Mouse (Mus musculus) forebrain, embryonic 16.5 days (tissue): ENCODE measurements around the gene Wsb2. TPM values are rescaled to one million over a fixed set of nuclear protein-coding genes. Genes with fewer than 3 reads are reported as not detected.

Source experiments
- ATAC-seq: fragments of 200-750 bp; cut with Nextera tagmentation; 2 replicates; pipeline ENCODE4 v1.8.0; 2017; ENCODE audit warnings: mild to moderate bottlenecking, moderate library complexity
- H3K27ac ChIP-seq: fragments of 300-500 bp; sonication (generic); 2 replicates; pipeline ENCODE4 v1.5.1; 2014; ENCODE audit warnings: low read length, control low read depth
- H3K27me3 ChIP-seq: fragments of 300-500 bp; sonication (generic); replicated peaks from 2 replicates; pipeline ENCODE4 v1.6.1; 2014; ENCODE audit warnings: low read length; ENCODE audit not compliant: control insufficient read depth, insufficient read depth
- H3K36me3 ChIP-seq: fragments of 300-500 bp; sonication (generic); 2 replicates; pipeline ENCODE4 v1.6.1; 2014; ENCODE audit not compliant: control insufficient read depth, insufficient read depth
- H3K4me1 ChIP-seq: fragments of 300-500 bp; sonication (generic); replicated peaks from 2 replicates; pipeline ENCODE4 v1.6.1; 2014; ENCODE audit warnings: low read length; ENCODE audit not compliant: control insufficient read depth, insufficient read depth
- H3K4me2 ChIP-seq: fragments of 300-500 bp; sonication (generic); 2 replicates; pipeline ENCODE4 v1.6.1; 2014; ENCODE audit warnings: mild to moderate bottlenecking, low read length, control low read depth
- H3K4me3 ChIP-seq: fragments of 300-500 bp; sonication (generic); replicated peaks from 2 replicates; pipeline ENCODE4 v1.5.1; 2014; ENCODE audit warnings: mild to moderate bottlenecking, low read length, control low read depth
- H3K9ac ChIP-seq: fragments of 300-500 bp; sonication (generic); replicated peaks from 2 replicates; pipeline ENCODE4 v1.6.1; 2014; ENCODE audit warnings: low read depth, low read length, control low read depth
- H3K9me3 ChIP-seq: fragments of 300-500 bp; sonication (generic); 2 replicates; pipeline ENCODE4 v1.6.1; 2016; ENCODE audit warnings: low read length; ENCODE audit not compliant: control insufficient read depth
- WGBS: fragments of 180-500 bp; shearing (Covaris S2); extraction: QIAGEN DNeasy Blood & Tissue Kit; methylation state at CpG from one replicate; pipeline ENCODE4 v1.1.7; 2014; 5-methylcytosine and 5-hydroxymethylcytosine counted together
- polyA plus RNA-seq: library from polyadenylated mRNA; unstranded; fragments of >200 nt; fragmentation: Nextera tagmentation; extraction: Ambion mirVana; gene quantifications from 2 replicates; pipeline ENCODE4 v1.2.1, GENCODE M21; 2015

Wsb2 gene
- polyA plus RNA-seq, 1 experiment from 2014 or later = 227 TPM

GRCm38 (mm10) chr5:117414611-117415010, 57.5 kb downstream of the Wsb2 start:
- Histone ChIP-seq H3K36me3 (no peaks in the 10 kb centered on the region), H3K4me3 (peak overlapping the region; percentile 77), H3K4me1 (peaks cover 14% of the 10 kb centered on the region), H3K27me3 (no peaks in the 10 kb centered on the region; the same call in 1 of the 2 replicates), H3K27ac (peak overlapping the region; percentile 96), H3K9me3 (no peaks in the 10 kb centered on the region), H3K4me2 (peak overlapping the region; percentile 74), H3K9ac (peak overlapping the region; percentile 84)
- peak; percentile 15; the same call in 1 of the 2 replicates for ATAC-seq
- under 1% methylated on average over 10 of the region's 10 CpGs for WGBS

DNA sequence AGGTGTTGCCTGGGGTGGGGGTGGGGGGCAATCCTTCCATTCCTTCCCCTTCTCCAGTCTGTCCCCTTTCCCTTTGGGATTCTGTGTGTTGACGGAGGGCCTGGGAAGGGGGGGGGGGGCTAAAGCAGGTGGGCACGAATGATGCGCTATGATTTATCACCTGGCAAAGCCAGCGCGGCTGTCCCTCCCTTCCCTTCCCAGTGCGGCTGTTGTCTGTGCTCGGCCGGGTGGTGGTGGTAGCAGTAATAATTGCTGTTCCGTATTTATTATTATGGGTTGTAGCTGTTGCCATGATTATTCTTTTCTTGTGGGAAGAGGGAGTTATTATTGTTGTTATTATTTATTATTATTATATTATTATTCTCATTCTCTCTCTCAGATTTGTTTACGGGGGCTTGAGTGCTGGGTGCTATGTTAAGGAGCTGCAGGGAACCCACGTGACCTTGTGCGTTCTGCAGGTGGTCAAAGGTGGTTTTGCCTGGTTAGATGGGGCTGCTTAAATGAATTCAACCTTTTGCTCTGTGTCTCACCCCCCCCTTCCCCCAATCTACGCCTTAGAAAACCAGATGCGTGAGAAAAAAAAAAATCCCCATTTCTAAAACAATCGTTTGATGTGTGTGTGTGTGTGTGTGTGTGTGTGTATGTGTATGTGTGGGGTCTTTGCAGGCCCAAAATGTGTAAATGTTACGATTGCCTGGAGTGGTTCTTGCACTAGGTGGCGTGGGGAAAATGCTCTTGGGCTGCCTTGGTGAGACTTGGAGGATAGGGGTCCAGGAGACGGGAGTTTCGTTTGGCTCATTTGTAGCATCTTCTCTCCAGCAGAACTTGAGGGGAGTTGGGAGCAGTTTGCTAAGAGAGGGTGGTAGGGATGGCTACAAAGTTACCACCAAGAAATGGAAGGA, 58.2 kb downstream of the Wsb2 start:
- 17% methylated on average over 19 of the region's 19 CpGs for WGBS
- Histone ChIP-seq H3K4me3 (peak overlapping the region; percentile 77), H3K9ac (peak overlapping the region; percentile 84), H3K36me3 (no peaks in the 10 kb centered on the region), H3K4me1 (peaks cover 14% of the 10 kb centered on the region), H3K27me3 (no peaks in the 10 kb centered on the region; the same call in 1 of the 2 replicates), H3K27ac (peak overlapping the region; percentile 96; the same call in 1 of the 2 replicates), H3K4me2 (peak overlapping the region; percentile 74), H3K9me3 (no peaks in the 10 kb centered on the region)
- ATAC-seq = no peak

DNA sequence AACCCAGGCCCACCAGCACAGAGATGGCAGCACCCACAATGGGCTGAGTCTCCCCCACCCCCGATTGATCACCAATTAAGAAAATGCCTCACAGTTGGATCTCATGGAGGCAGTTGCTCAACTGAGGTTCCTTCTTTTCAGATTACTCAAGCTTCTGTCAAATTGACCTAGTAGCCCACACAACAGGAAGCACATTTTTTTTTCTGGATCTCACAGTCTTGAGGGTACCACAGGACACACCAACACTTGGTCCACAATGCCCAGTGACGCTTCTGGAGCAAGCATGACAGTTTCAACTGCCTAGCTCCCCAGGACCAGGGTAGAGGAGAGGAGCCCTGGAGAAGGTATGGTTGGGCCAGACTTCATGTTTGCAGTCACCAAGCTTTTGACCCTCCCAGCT, 60.3 kb downstream of the Wsb2 start:
- no peak for ATAC-seq
- H3K9ac ChIP-seq = no peak overlapping the region
- H3K4me1 ChIP-seq = peaks cover 14% of the 10 kb centered on the region
- no peak overlapping the region for H3K4me3 ChIP-seq
- H3K4me2 ChIP-seq = no peak overlapping the region
- no peaks in the 10 kb centered on the region for H3K36me3 ChIP-seq
- no peak overlapping the region for H3K27ac ChIP-seq
- H3K9me3 ChIP-seq = no peaks in the 10 kb centered on the region
- H3K27me3 ChIP-seq = no peaks in the 10 kb centered on the region
- 71% methylated on average over 2 of the region's 2 CpGs for WGBS

Other genes with a start within 250 kb of the Wsb2 start
- gene Suds3, start 241.2 kb upstream of the Wsb2 start, polyA plus RNA-seq = 83.0 and 93.0 TPM in 2 replicates
- 58.1 and 58.2 TPM in 2 replicates for gene Taok3, start 237.2 kb upstream of the Wsb2 start, polyA plus RNA-seq
- 1,113 and 1,180 TPM in 2 replicates for gene Pebp1, start 69.7 kb upstream of the Wsb2 start, polyA plus RNA-seq
- gene Vsig10, start 38.2 kb upstream of the Wsb2 start, polyA plus RNA-seq = 1.5 and 2.1 TPM in 2 replicates
- gene Rfc5, start 31.7 kb downstream of the Wsb2 start, polyA plus RNA-seq = 40.7 and 53.5 TPM in 2 replicates
- gene Ksr2, start 56.7 kb downstream of the Wsb2 start, polyA plus RNA-seq = 4.3 and 7.5 TPM in 2 replicates